Mouse (Mus musculus) liver, adult (tissue): ENCODE results near the gene Add2.

Experiments
- GATA4 ChIP-seq: IDR thresholded peaks from 2 replicates; pipeline ENCODE4 v1.6.1; 2014; ENCODE audit warnings: mild to moderate bottlenecking, low read length; ENCODE audit not compliant: insufficient replicate concordance

Add2 gene

DNA sequence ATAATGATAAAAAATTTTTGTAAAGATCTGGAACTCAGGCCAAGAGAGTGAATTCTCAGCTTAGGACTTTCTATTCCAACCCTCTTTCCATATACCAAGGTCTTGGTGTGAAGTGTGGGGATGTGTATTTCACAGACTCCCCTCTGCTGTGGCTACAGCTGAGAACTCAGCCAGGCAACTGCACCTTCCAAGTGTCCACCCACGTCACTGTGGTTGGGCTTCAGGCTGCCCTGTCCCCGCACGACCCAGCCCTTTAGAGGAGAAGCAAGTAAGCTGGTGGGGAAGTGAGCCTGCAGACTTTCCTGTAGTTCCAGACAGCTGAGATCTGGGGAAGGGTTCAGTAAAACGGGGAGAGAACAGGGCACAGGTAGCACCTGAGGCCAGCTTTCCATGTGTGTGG is 68.7 kb downstream of the Add2 start:
- TF ChIP-seq GATA4 = no peak

DNA sequence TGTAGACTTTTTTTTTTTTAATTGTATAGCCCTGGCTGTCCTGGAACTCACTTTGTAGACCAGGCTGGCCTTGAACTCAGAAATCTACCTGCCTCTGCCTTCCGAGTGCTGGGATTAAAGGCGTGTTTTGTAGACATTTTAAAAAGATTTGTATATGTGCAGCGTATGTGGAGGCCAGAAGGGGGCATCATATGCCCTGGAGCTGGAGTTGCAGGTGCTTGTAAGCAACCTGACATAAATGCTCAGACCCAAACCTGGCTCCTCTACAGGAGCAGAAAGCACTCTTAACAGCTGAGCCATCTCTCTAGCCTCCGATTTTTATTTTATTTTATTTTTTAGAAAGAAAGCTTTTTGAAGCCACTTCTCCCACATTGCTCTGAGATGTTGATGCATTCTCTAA is 70.5 kb downstream of the Add2 start:
- TF ChIP-seq GATA4 = no peak

DNA sequence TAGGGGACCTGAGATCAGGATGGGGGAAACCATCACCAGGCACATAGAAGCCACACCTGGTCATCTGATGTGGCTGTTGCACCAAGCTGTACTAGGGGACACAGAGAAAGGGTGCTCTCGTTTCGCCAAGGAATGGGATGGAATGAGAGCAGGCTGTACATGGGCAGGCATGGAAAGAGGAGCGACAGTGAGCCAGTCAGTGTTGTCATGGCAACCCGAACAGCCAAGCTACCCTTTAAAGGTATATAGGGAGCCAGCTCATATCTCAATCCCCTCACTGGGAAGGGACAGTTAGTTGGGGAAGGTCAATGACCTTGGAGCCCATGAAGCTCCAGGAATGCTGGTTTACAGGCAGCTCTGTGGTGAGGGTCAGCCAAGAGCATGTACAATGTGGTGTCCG is 73.0 kb downstream of the Add2 start:
- no peak for TF ChIP-seq GATA4

DNA sequence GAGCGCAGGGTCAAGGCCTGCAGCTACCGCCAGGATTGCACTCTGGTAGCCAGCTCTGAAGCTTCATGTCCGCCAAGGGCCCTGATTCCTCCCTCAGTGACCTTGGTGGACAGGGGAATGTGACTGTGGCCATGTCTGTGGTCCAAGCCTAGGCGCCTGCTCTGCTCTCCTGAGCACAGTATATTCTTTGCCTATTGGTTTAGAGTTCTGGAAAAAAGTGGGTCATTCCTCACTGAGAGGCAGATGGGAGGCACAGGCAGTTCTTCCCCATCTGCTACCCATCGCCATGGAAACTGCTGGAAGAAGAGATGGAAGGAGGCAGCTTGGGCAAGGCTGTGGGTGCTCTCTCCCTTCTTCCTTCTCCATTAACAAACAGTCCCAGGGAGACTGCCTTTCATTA is 74.4 kb downstream of the Add2 start:
- no peak for TF ChIP-seq GATA4

DNA sequence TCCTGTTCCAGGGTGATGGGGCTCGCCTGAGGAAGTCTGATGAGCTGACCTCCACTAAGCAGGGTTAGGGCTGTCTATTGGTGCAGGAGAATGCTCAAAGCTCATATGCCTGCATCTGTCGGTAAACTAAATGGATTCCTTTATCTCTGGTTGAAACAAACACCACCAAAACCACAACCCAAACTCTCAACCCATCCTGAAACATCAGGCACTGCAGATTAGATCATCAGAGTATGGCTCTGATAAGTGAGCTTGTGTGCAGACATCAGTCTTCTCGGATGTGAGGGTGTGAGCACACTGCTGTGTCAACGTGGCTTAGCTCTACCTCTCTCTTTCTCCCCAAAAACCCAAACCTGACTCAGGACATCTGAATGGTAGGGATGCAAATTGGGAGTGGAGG is 75.1 kb downstream of the Add2 start:
- no peak for TF ChIP-seq GATA4

DNA sequence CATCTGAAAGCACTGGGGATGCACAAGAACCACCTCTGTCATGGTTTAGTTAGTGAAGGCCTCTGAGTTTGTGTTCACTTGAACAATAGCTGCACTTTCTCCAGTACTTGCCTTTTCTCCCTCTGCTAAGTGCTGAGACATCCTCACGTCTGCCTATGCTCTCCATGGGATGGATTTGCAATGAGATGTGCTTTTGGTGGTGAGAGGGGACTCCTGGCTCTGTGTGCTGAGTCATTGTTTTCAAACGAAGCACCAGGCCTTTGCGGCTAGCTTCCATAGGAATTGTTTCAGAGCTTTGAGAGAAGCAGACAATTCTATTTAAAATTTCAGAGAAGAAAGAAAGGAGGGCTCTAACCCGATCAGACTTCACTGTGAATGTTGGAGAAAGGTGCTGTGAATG is 76.2 kb downstream of the Add2 start:
- TF ChIP-seq GATA4 = no peak

DNA sequence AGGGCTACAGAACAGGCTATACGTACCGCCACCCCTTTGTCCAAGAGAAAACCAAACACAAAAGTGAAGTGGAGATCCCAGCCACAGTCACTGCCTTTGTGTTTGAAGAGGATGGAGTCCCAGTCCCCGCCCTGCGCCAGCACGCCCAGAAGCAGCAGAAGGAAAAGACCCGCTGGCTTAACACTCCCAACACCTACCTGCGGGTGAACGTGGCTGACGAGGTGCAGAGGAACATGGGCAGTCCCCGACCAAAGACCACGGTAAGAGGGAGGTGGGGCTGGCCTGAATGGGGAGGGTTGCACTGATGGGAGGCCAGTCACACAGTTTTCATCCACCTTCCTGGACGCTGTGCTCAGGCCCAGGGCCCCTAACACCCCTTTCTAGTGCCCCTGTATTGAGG is 77.6 kb downstream of the Add2 start:
- TF ChIP-seq GATA4 = no peak

DNA sequence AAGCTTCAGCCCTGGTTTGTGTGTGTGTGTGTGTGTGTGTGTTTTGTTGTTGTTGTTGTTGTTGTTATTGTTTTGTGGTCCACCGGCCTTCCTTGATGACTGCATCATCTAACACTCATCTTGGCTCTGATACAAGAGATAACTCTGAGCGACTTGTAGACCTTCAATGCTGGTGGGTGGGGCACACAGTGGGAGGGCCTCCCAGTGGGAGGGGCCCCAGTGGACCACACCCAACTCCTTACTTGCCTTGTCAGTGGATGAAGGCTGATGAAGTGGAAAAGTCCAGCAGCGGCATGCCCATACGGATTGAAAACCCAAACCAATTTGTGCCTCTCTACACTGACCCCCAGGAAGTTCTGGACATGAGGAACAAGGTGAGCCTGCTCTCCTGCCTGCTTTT is 78.6 kb downstream of the Add2 start:
- TF ChIP-seq GATA4 = no peak

DNA sequence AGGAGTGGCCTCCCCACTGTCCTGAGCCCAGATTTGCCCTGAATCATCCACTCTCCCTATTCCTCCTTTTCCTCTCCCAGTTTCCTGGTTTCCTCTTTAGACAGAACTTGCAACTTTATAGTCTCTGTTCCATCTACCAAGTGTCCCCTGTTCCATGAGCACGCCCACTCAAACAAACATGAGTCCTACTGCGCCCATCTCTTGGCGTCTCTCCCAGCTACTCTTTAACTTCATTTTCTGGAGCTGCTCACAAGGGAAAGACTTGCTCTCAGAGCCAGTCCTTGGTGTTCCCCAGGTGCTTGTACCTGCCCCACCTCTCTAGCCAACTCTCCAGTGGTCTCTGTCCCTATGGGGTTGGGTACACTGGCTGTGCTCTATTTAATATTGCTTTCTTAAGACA is 87.4 kb downstream of the Add2 start:
- no peak for TF ChIP-seq GATA4

DNA sequence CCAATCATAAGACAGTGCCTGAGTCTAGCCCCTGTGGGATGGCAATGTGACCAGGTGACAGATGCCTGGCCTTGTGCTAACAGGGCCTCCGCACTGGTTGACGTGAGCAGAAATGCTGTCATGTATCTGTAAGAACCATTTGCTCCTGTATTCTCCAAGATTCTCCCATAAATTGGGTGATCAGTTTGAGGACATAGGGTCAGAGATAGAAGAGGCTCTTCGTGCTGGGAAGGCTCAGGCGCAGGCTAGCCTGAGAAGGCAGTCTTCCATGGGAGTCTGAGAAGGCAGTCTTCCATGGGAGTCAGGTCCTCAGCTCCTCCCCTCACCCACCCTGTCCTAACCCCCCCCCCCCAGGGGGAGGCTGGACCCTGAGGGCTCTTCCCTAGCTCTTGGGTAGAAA is 94.6 kb downstream of the Add2 start:
- no peak for TF ChIP-seq GATA4

DNA sequence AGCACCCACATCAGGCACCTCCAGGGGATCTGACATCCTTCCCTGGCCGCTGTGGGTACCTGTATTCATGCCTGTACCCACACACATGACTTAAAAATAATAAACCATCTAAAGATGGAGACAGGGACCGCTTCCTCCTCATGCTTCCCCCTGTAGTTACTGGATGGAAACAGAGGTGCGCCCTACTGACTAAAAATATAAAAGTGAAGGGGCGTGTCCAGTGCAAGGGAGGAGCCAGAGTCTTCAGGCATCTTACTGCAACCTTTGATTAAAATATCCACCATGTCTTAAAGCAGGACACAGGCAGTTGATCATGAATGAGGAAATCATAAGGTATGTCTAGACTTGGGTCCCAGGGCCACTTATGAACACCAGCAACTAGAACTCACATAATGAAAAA is 97.3 kb downstream of the Add2 start:
- TF ChIP-seq GATA4 = no peak

DNA sequence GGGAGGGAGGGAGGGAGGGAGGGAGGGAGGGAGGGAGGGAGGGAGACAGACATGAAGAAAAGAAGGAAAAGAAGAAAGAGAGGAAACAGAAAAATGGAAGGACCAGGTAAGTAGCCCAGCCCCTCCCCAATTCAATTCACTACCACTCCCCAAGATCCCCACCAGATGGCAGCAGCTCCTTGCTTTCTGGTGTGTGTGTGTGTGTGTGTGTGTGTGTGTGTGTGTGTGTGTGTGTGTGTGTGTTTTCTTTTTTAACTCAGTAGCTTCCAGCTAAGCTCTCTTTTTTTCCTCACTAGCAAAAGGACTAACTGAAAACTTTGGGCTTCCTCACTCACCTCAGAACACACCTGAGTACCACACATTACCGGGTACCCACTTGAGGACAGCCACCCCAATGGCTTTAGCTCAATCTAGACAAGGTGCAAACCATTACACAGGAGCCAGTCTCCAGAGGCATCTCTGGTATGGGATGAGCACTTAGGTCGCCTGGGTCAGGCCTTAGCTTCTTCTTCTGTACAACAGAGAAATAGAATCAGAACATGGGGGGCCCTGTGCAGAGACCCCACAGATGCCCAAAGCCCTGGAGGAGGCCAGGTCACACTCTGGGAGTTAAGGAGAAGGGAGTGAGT is 98.6 kb downstream of the Add2 start:
- no peak for TF ChIP-seq GATA4

DNA sequence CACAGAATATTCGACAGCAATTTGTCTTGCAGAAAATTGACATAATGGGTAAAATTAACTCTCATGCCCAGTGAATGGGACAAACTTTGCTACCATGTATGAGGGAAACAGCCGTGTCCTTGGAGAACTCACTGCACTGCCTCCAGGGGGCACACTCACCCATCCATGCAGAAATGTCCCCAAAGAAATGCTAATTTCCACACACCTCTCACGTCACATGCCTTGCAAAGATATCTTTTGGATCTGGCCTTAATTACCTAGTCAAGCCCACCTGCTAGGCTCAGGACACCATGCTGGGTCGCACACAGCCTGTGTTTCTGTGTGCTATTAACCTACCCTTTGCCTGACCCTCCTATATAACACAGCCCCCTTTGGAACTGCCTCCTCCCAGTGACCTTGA is 100.0 kb downstream of the Add2 start:
- no peak for TF ChIP-seq GATA4

DNA sequence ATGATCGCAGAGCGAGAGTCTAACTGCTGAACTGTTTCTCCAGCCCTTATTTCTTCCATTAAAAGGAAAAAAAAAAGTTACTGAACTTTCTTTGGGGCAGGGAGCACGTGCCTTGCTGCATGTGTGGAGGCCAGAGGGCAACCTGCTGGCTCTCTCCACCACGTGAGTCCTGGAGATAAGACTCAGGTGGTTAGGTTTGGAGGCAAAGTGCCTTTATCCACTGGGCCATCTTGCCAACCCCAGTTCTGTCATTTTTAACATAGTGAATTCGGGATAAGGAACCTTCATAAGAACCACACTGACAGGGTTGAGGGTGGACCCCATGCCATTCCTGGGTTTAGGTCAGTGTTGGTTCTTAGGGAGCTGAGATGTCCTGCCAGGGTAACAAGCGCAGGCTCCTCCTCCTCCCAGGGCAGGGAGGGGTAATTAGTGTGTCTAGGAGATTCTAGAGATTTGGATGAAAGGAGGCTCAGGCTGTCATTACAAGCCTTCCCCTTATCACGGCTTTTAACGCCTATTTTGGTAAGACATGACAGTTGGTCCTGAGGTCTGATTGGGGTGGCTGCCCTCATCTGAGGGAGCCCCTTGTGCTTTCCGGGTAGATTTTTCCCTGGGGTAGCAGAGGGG is 101.5 kb downstream of the Add2 start:
- peak; percentile 54; the same call in 1 of the 2 replicates for TF ChIP-seq GATA4

DNA sequence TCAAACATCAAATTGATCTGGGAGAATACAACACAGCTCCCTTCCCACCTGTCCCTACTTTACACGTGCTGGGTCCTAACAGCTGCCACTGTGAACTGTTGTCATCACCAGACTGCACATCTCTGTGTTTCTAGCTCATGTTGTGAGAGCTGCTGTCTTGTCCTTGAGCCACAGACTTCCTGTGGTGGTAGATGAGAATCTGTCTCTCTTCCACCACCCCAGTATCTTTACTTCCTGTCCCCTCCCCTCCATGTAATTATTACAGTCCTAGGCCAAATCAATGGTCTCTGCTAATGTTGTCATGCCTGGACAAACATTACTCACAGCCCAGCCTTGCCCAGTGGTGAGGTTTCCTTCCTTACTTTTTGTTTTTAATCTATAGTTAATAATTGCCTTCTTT is 105.4 kb downstream of the Add2 start:
- no peak for TF ChIP-seq GATA4

DNA sequence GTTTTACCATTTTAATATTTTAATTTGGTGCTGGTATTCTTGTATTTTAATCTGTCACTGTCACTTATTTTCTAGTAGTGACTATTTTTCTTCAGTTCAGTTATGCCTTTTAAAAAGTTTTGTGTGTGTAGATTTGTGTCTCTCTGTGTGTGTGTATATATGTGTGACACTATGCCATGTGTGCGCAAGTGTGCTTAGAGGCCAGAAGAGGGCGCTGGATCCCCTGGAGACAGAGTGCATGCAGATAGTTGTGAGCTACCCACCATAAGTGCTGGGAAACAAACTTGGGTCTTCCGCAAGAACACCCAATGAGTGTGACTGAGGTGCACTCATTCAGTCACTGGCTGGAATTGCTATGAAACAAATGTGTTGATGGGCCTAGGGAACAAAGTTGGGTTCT is 107.7 kb downstream of the Add2 start:
- no peak for TF ChIP-seq GATA4

DNA sequence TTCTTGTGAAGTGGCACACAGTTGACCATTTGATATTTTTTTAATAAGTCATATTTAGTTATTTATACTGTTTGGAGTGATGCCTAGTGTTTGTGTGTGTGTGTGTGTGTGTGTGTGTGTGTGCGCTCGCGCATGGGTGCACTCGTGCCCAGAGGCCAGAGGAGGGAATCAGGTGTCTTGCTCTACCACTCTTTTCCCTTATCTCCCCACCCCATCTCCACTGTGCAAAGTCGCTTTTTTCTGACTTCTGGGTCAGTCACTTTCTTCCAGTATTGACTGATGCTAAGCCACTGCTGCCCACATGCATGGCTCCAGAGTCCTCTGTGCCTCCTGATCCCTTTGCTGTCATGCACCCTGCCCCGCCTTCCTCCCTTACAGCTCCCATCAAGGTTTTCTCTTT is 112.8 kb downstream of the Add2 start:
- no peak for TF ChIP-seq GATA4
